Mouse (Mus musculus): ENCODE measurements around the gene Gm20388.

GRCm38 (mm10) chr8:120395892-120396291, 485.3 kb downstream of the Gm20388 start:
- TF ChIP-seq POLR2A (IDR thresholded peaks at IDR 0.05; ENCODE audit: extremely low read depth, insufficient read depth, low read length) (no peak), CTCF (IDR thresholded peaks at IDR 0.05; ENCODE audit: extremely low read depth, insufficient read depth, low read length) (no peak)

Measured in cortical plate, adult 2 months (tissue).